Mouse (Mus musculus) forebrain, postnatal 0 days (tissue): Measurements from ENCODE around the gene Slc30a4. TPM values are rescaled to one million over a fixed set of nuclear protein-coding genes. Genes with fewer than 3 reads are reported as not detected.

Experiments
- ATAC-seq: fragments of 200-750 bp; cut with Nextera tagmentation; 2 replicates; pipeline ENCODE4 v1.8.0; 2017; ENCODE audit warnings: mild to moderate bottlenecking, moderate library complexity
- DNase-seq: peaks from one replicate; pipeline ENCODE4 v3.0.0-alpha.2; 2015
- H3K27ac ChIP-seq: fragments of 300-500 bp; sonication (generic); 2 replicates; pipeline ENCODE4 v1.5.1; 2014; ENCODE audit warnings: low read depth, mild to moderate bottlenecking, antibody characterized with exemption, low read length, moderate library complexity, mixed read lengths
- H3K27me3 ChIP-seq: fragments of 300-500 bp; sonication (generic); 2 replicates; pipeline ENCODE4 v1.6.1; 2014; ENCODE audit warnings: mild to moderate bottlenecking, low read length, mixed read lengths; ENCODE audit not compliant: insufficient read depth
- H3K36me3 ChIP-seq: fragments of 300-500 bp; sonication (generic); 2 replicates; pipeline ENCODE4 v1.6.1; 2014; ENCODE audit warnings: mild to moderate bottlenecking, moderate library complexity; ENCODE audit not compliant: insufficient read depth
- H3K4me1 ChIP-seq: fragments of 300-500 bp; sonication (generic); 2 replicates; pipeline ENCODE4 v1.6.1; 2014; ENCODE audit warnings: antibody characterized with exemption; ENCODE audit not compliant: insufficient read depth
- H3K4me2 ChIP-seq: fragments of 300-500 bp; sonication (generic); 2 replicates; pipeline ENCODE4 v1.6.1; 2014; ENCODE audit warnings: low read depth, mild to moderate bottlenecking, moderate library complexity
- H3K4me3 ChIP-seq: fragments of 300-500 bp; sonication (generic); 2 replicates; pipeline ENCODE4 v1.5.1; 2014; ENCODE audit warnings: low read depth, low read length, mixed read lengths
- H3K9ac ChIP-seq: fragments of 300-500 bp; sonication (generic); 2 replicates; pipeline ENCODE4 v1.6.1; 2014; ENCODE audit warnings: mild to moderate bottlenecking
- H3K9me3 ChIP-seq: fragments of 300-500 bp; sonication (generic); 2 replicates; pipeline ENCODE4 v1.6.1; 2016; ENCODE audit warnings: low read length
- CTCF ChIP-seq: sonication (generic); IDR thresholded peaks from 2 replicates; pipeline ENCODE4 v1.5.1; 2016; ENCODE audit warnings: antibody characterized with exemption, control low read depth, low read depth
- WGBS: fragments of 180-500 bp; shearing (Covaris S2); extraction: QIAGEN DNeasy Blood & Tissue Kit; methylation state at CpG from one replicate; pipeline ENCODE4 v1.1.7; 2014; 5-methylcytosine and 5-hydroxymethylcytosine counted together
- polyA plus RNA-seq: library from polyadenylated mRNA; unstranded; fragments of >200 nt; fragmentation: Nextera tagmentation; extraction: Ambion mirVana; gene quantifications from 2 replicates; pipeline ENCODE4 v1.2.1, GENCODE M21; 2015
- total RNA-seq: library from RNA; depleted of rRNA; stranded (reverse); fragments of >200 nt; gene quantifications from 2 replicates; pipeline ENCODE4 v1.2.3, GENCODE M21; 2014

The Slc30a4 gene
- total and polyA plus RNA-seq, 2 experiments from 2014 or later: 8.7 to 53.9 TPM

GRCm38 (mm10) chr2:122720564-122720963 lies 18.1 kb upstream of the Slc30a4 start:
- WGBS: 83% methylated on average over 3 of the region's 3 CpGs
- Histone ChIP-seq H3K9me3 (no peaks in the 10 kb centered on the region), H3K4me3 (no peak overlapping the region), H3K4me1 (no peaks in the 10 kb centered on the region), H3K27me3 (no peaks in the 10 kb centered on the region), H3K36me3 (no peaks in the 10 kb centered on the region), H3K4me2 (no peak overlapping the region), H3K27ac (no peak overlapping the region), H3K9ac (no peak overlapping the region)
- DNase-seq (no peak), ATAC-seq (no peak)
- TF ChIP-seq CTCF: no peak

- ATAC-seq (no peak), DNase-seq (no peak)
- WGBS: 55% methylated on average over 1 of the region's 1 CpGs
- Histone ChIP-seq H3K27ac (no peak overlapping the region), H3K9ac (no peak overlapping the region), H3K4me1 (no peaks in the 10 kb centered on the region), H3K4me3 (no peak overlapping the region), H3K9me3 (no peaks in the 10 kb centered on the region), H3K27me3 (no peaks in the 10 kb centered on the region), H3K36me3 (no peaks in the 10 kb centered on the region), H3K4me2 (no peak overlapping the region)
- TF ChIP-seq CTCF: no peak
Measured at GRCm38 (mm10) chr2:122719232-122719631, 16.8 kb upstream of the Slc30a4 start.

- Histone ChIP-seq H3K27me3 (no peaks in the 10 kb centered on the region), H3K36me3 (no peaks in the 10 kb centered on the region), H3K4me1 (no peaks in the 10 kb centered on the region), H3K27ac (no peak overlapping the region), H3K4me2 (no peak overlapping the region), H3K9me3 (no peaks in the 10 kb centered on the region), H3K9ac (no peak overlapping the region), H3K4me3 (no peak overlapping the region)
- 84% methylated on average over 3 of the region's 3 CpGs for WGBS
- ATAC-seq (no peak), DNase-seq (no peak)
- TF ChIP-seq CTCF: no peak
Measured at GRCm38 (mm10) chr2:122716301-122716842, 13.9 kb upstream of the Slc30a4 start.

- Histone ChIP-seq H3K27ac (no peak overlapping the region), H3K36me3 (no peaks in the 10 kb centered on the region), H3K27me3 (no peaks in the 10 kb centered on the region), H3K9me3 (no peaks in the 10 kb centered on the region), H3K9ac (no peak overlapping the region), H3K4me2 (no peak overlapping the region), H3K4me1 (no peaks in the 10 kb centered on the region), H3K4me3 (no peak overlapping the region)
- WGBS: 70% methylated on average over 5 of the region's 5 CpGs
- TF ChIP-seq CTCF: no peak
- DNase-seq (no peak), ATAC-seq (no peak)
Measured at GRCm38 (mm10) chr2:122715148-122715692, 12.8 kb upstream of the Slc30a4 start.

GRCm38 (mm10) chr2:122712848-122713247 lies 10.4 kb upstream of the Slc30a4 start:
- WGBS: 91% methylated on average over 2 of the region's 2 CpGs

GRCm38 (mm10) chr2:122711911-122712310 lies 9.4 kb upstream of the Slc30a4 start:
- TF ChIP-seq CTCF: no peak

More at GRCm38 (mm10) chr2:122712848-122713247, 10.4 kb upstream of the Slc30a4 start:
- no peak for DNase-seq
- TF ChIP-seq CTCF: no peak
- H3K36me3 ChIP-seq: no peaks in the 10 kb centered on the region
- no peaks in the 10 kb centered on the region for H3K9me3 ChIP-seq
- H3K4me3 ChIP-seq: no peak overlapping the region
- ATAC-seq: no peak
- no peak overlapping the region for H3K27ac ChIP-seq
- no peak overlapping the region for H3K4me2 ChIP-seq
- no peak overlapping the region for H3K9ac ChIP-seq
- no peaks in the 10 kb centered on the region for H3K27me3 ChIP-seq
- no peaks in the 10 kb centered on the region for H3K4me1 ChIP-seq

GRCm38 (mm10) chr2:122709156-122709555 lies 6.7 kb upstream of the Slc30a4 start:
- Histone ChIP-seq H3K4me3 (no peak overlapping the region), H3K27me3 (no peaks in the 10 kb centered on the region), H3K9ac (no peak overlapping the region), H3K4me1 (no peaks in the 10 kb centered on the region), H3K36me3 (no peaks in the 10 kb centered on the region), H3K4me2 (no peak overlapping the region), H3K9me3 (no peaks in the 10 kb centered on the region), H3K27ac (no peak overlapping the region)
- DNase-seq (no peak), ATAC-seq (no peak)
- TF ChIP-seq CTCF: no peak
- WGBS: 84% methylated on average over 1 of the region's 1 CpGs

More at GRCm38 (mm10) chr2:122711911-122712310, 9.4 kb upstream of the Slc30a4 start:
- no peaks in the 10 kb centered on the region for H3K4me1 ChIP-seq
- no peak overlapping the region for H3K4me3 ChIP-seq
- H3K4me2 ChIP-seq: no peak overlapping the region
- no peak overlapping the region for H3K9ac ChIP-seq
- no peak overlapping the region for H3K27ac ChIP-seq
- ATAC-seq: no peak
- H3K36me3 ChIP-seq: no peaks in the 10 kb centered on the region
- no peaks in the 10 kb centered on the region for H3K9me3 ChIP-seq
- H3K27me3 ChIP-seq: no peaks in the 10 kb centered on the region
- DNase-seq: no peak
- WGBS: 79% methylated on average over 3 of the region's 3 CpGs
